Mouse (Mus musculus) liver, embryonic 14.5 days (tissue): ENCODE data around the gene Itga7. TPM values are rescaled to one million over a fixed set of nuclear protein-coding genes. Genes with fewer than 3 reads are reported as not detected.

Source experiments
- ATAC-seq: fragments of 200-750 bp; cut with Nextera tagmentation; 2 replicates; pipeline ENCODE4 v1.8.0; 2017; ENCODE audit warnings: moderate number of reproducible peaks, mild to moderate bottlenecking, moderate library complexity; ENCODE audit not compliant: insufficient read depth
- DNase-seq, 3 experiments: peaks; one replicate each; pipeline ENCODE4 v3.0.0-alpha.2; 2012 to 2013; ENCODE audit warnings: low read depth in 3 of 3, low spot score in 3 of 3
- H3K27ac ChIP-seq: fragments of 300-500 bp; sonication (generic); 2 replicates; pipeline ENCODE4 v1.5.1; 2014; ENCODE audit warnings: moderate library complexity, mild to moderate bottlenecking, control low read depth, inconsistent platforms
- H3K27me3 ChIP-seq: fragments of 300-500 bp; sonication (generic); 2 replicates; pipeline ENCODE4 v1.6.1; 2014; ENCODE audit warnings: mild to moderate bottlenecking, low read length, moderate library complexity; ENCODE audit not compliant: control insufficient read depth, insufficient read depth
- H3K36me3 ChIP-seq: fragments of 300-500 bp; sonication (generic); replicated peaks from 2 replicates; pipeline ENCODE4 v1.6.1; 2014; ENCODE audit warnings: low read depth; ENCODE audit not compliant: control insufficient read depth, insufficient read depth
- H3K4me1 ChIP-seq, 2 experiments: fragments of 200-500 bp in 1 of 2; fragments of 300-500 bp in 1 of 2; sonication (generic) in 1 of 2; replicated peaks; 2 replicates each; pipeline ENCODE4 v1.6.1; 2012 to 2014; ENCODE audit warnings: antibody characterized with exemption in 1 of 2, inconsistent platforms in 1 of 2, low read length in 1 of 2; ENCODE audit not compliant: control insufficient read depth in 2 of 2, insufficient read depth in 2 of 2
- H3K4me2 ChIP-seq: fragments of 300-500 bp; sonication (generic); 2 replicates; pipeline ENCODE4 v1.6.1; 2014; ENCODE audit warnings: low read depth, mild to moderate bottlenecking, control low read depth, moderate library complexity
- H3K4me3 ChIP-seq, 2 experiments: fragments of 200-500 bp in 1 of 2; fragments of 300-500 bp in 1 of 2; sonication (generic) in 1 of 2; 2 replicates each; pipeline ENCODE4 v1.5.1; 2012 to 2014; ENCODE audit warnings: low read depth in 2 of 2, low read length in 2 of 2, mild to moderate bottlenecking in 2 of 2, control low read depth in 1 of 2, inconsistent platforms in 1 of 2, moderate library complexity in 1 of 2; ENCODE audit not compliant: insufficient read depth in 1 of 2
- H3K9ac ChIP-seq: fragments of 300-500 bp; sonication (generic); replicated peaks from 2 replicates; pipeline ENCODE4 v1.6.1; 2014; ENCODE audit warnings: mild to moderate bottlenecking, control low read depth, moderate library complexity
- H3K9me3 ChIP-seq: fragments of 300-500 bp; sonication (generic); 2 replicates; pipeline ENCODE4 v1.6.1; 2016; ENCODE audit warnings: low read length, mixed read lengths; ENCODE audit not compliant: control insufficient read depth
- CTCF ChIP-seq: IDR thresholded peaks from 2 replicates; pipeline ENCODE4 v1.5.1; 2016; ENCODE audit warnings: antibody characterized with exemption, low read depth, control low read depth
- EP300 ChIP-seq: IDR thresholded peaks from 2 replicates; pipeline ENCODE4 v1.6.1; 2016; ENCODE audit warnings: antibody characterized with exemption, low read depth
- WGBS: fragments of 180-500 bp; shearing (Covaris S2); extraction: QIAGEN DNeasy Blood & Tissue Kit; methylation state at CpG from one replicate; pipeline ENCODE4 v1.1.7; 2014; ENCODE audit not compliant: insufficient replicate concordance; 5-methylcytosine and 5-hydroxymethylcytosine counted together
- polyA plus RNA-seq, 2 experiments: library from polyadenylated mRNA; depleted of rRNA in 1 of 2; stranded (reverse) in 1 of 2; unstranded in 1 of 2; fragments of >200 nt; fragmentation: Nextera tagmentation in 1 of 2; extraction: Ambion mirVana in 1 of 2; gene quantifications; 2 replicates each; pipeline versions ENCODE4 v1.2.1 to v1.2.3; 2012 to 2014

The Itga7 gene
- 0.09 and 0.19 TPM in 2 replicates for polyA plus RNA-seq (2012; rRNA removed)
- 0.04 and 0.15 TPM in 2 replicates for polyA plus RNA-seq (2014; fragmentation: Nextera tagmentation; extraction: Ambion mirVana)

DNA sequence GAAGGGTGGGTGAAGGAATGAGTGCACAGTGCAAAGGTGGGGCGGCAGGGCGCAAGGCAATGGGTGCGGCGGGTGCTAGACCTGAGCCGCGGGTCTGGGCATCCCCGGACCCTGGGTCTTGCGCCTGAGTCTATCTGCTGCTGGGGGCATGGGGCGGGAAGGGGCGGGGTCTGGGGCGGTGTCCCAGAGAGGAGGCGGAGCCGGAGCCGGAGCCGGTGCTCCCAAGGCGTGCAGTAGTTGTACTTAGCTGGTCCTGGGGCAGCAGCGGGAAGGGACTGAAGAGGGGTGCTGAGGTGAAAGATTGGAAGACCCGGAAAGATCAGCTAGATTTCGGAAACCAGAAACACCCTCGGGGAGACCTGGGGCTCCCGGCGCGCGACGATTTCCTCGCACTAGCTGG is at the start of gene Itga7:
TSS of gene Itga7 (plus strand) at position 245 of the 400 bp plus-strand sequence.
- Histone ChIP-seq H3K27ac (no peak within 1 kb of the TSS), H3K27me3 (peaks cover 59% of the 10 kb centered on the region), H3K4me3 (peak within 1 kb of the TSS in 1 of 2 experiments; percentile 15; a peak in 1 of 4 replicates), H3K36me3 (no peaks in the 10 kb centered on the region), H3K4me2 (peak within 1 kb of the TSS; percentile 28; the same call in 1 of the 2 replicates), H3K4me1 (no peaks in the 10 kb centered on the region), H3K9ac (no peak within 1 kb of the TSS), H3K9me3 (no peaks in the 10 kb centered on the region)
- under 1% methylated on average over 26 of the region's 26 CpGs for WGBS
- TF ChIP-seq CTCF (no peak), EP300 (no peak)
- ATAC-seq (0 out of 2 replicates have a peak, but pooled peaks have one; percentile 33), DNase-seq (no peak)

DNA sequence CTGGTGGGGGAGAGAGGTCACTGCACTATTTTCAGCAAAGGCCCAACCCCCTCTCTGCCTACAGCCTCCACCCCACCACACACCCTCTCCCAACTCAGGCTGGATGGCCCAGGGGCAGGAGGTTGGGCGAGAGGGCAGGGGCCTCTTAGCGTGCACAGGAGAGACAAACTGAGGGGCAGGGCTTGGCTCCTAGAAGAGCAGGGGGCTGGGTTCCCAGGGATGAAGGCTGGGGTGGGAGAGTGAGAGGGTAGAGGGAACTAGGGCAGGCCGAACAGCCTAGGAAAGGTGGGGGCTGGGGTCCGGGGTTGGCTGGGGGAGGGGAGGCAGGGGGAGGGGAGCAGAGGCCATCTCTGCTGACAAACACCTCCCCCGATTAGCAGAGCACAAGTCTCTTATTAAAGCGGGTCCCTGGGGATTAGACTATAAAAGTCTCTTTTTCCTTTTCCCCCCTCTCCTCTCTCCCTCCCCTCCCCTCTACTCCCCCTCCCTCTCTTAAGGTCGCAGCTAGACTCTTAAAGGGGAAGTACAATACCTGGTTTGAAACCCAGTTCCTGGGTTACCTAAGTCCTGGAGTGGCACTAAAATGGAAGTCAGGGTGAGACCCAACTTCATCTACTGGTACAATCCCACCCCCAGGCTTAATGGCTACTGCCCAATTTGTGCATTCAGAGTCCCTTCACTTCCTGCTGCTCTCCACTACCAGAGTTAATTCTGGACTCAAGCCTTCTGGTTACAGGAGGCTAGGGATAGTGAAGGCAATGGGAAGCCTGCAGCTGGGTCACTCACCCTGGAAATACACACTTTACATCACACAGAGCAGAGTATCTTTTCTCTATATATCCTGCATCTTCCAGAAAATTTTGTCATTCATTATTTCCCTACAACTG is 44.4 kb upstream of the Itga7 start:
- H3K27ac ChIP-seq: no peak overlapping the region
- H3K9me3 ChIP-seq: no peaks in the 10 kb centered on the region
- peak overlapping the region; percentile 24 for H3K4me2 ChIP-seq
- H3K27me3 ChIP-seq: peaks cover 50% of the 10 kb centered on the region
- DNase-seq (no peak), ATAC-seq (peak; percentile 56)
- H3K4me3 ChIP-seq: no peak overlapping the region
- TF ChIP-seq EP300 (no peak), CTCF (no peak)
- H3K4me1 ChIP-seq: peaks cover 0 to 8% of the 10 kb centered on the region in 2 experiments; a peak in 3 of 4 replicates
- H3K9ac ChIP-seq: no peak overlapping the region
- 10% methylated on average over 7 of the region's 7 CpGs for WGBS
- H3K36me3 ChIP-seq: no peaks in the 10 kb centered on the region

DNA sequence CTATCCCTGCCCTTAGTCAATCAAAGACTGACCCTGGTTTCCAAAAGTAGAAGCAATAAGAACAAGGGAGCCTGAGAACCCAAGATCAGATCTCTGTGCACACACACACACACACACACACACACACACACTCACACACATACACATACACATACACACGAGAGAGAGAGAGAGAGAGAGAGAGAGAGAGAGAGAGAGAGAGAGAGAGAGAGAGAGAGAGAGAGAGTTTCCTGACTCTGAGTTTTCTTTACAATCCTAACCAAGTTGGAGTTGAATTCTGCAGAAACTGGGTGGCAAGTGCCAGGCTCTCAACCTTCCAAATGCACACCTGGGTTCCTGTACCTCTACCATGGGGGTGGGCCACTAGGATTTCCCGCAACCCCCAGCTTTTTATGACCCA is 43.8 kb upstream of the Itga7 start:
- no peak for DNase-seq
- H3K27ac ChIP-seq: no peak overlapping the region
- H3K9ac ChIP-seq: no peak overlapping the region
- peaks cover 0 to 8% of the 10 kb centered on the region in 2 experiments; a peak in 3 of 4 replicates for H3K4me1 ChIP-seq
- TF ChIP-seq CTCF (no peak), EP300 (no peak)
- H3K9me3 ChIP-seq: no peaks in the 10 kb centered on the region
- no peaks in the 10 kb centered on the region for H3K36me3 ChIP-seq
- 25% methylated on average over 2 of the region's 2 CpGs for WGBS
- no peak for ATAC-seq
- no peak overlapping the region for H3K4me3 ChIP-seq
- H3K27me3 ChIP-seq: peaks cover 57% of the 10 kb centered on the region
- H3K4me2 ChIP-seq: peak overlapping the region; percentile 67; the same call in 1 of the 2 replicates

DNA sequence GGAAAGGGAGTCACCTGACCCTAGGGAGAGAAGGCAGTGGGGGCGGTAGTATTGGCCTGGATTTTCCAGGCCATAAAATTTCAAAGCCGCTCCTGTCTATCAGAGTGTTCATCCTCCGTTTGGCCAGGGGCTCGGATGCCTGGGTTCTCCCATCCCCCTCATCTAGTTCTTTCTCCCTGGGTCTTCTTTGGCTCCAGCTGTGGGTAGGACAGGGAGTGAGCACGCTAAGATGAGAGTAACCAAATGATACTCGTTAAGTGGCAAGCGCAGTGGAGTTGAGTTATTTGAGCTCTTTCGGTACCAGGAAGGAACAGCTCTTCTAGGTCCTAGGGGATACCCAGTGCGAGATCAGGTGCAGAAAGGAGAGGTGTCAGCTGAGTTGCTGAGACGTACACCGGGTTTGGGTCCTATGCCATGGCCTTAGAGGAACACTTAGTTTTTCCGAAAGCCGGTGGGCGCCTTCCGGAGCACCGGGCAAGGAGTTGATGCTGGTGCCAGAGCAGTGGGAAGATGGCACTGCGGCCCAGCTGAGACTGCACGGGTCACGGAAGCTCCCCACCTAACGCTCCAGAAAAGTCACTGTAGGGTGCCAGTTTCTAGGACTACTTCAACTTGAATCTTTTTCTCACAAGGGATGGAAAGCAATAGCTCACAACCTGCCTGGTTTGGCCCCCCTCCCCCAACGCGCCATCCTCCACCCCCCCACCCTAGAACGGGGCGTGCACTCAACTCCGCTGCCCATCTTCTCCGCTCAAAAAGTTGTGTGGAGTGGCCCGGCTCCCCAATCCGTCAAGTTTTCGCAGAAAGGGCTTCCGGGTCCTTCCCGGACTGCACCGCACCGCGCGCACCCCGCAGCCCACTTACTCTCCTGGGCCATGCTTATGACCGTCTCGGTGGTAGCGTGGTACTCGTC is 43.0 kb upstream of the Itga7 start:
- no peaks in the 10 kb centered on the region for H3K36me3 ChIP-seq
- H3K4me3 ChIP-seq: peak overlapping the region; percentile 43 to 57
- WGBS: 2% methylated on average over 40 of the region's 40 CpGs
- H3K9me3 ChIP-seq: no peaks in the 10 kb centered on the region
- ATAC-seq (no peak), DNase-seq (no peak)
- TF ChIP-seq CTCF (no peak), EP300 (no peak)
- H3K27ac ChIP-seq: no peak overlapping the region
- H3K27me3 ChIP-seq: peaks cover 57% of the 10 kb centered on the region
- H3K4me1 ChIP-seq: peaks cover 0 to 6% of the 10 kb centered on the region in 2 experiments; a peak in 3 of 4 replicates
- H3K4me2 ChIP-seq: peak overlapping the region; percentile 67
- H3K9ac ChIP-seq: no peak overlapping the region
